Mouse (Mus musculus) midbrain, postnatal 0 days (tissue): ENCODE data around the gene Hivep3. TPM values are rescaled to one million over a fixed set of nuclear protein-coding genes. Genes with fewer than 3 reads are reported as not detected.

ENCODE experiments used
- ATAC-seq: fragments of 200-750 bp; cut with Nextera tagmentation; 2 replicates; pipeline ENCODE4 v1.8.0; 2017; ENCODE audit warnings: moderate number of reproducible peaks, mild to moderate bottlenecking, moderate TSS enrichment, moderate library complexity; ENCODE audit not compliant: low FRiP score
- DNase-seq: peaks from one replicate; pipeline ENCODE4 v3.0.0-alpha.2; 2015; ENCODE audit warnings: low spot score
- H3K27ac ChIP-seq: fragments of 300-500 bp; sonication (generic); 2 replicates; pipeline ENCODE4 v1.5.1; 2014; ENCODE audit warnings: low read depth, mild to moderate bottlenecking, low read length, mixed read lengths
- H3K27me3 ChIP-seq: fragments of 300-500 bp; sonication (generic); 2 replicates; pipeline ENCODE4 v1.6.1; 2014; ENCODE audit warnings: low read length, control low read depth, mixed read lengths; ENCODE audit not compliant: insufficient read depth
- H3K36me3 ChIP-seq: fragments of 300-500 bp; sonication (generic); 2 replicates; pipeline ENCODE4 v1.6.1; 2014; ENCODE audit warnings: low read length, control low read depth, mixed read lengths; ENCODE audit not compliant: insufficient read depth
- H3K4me1 ChIP-seq: fragments of 300-500 bp; sonication (generic); 2 replicates; pipeline ENCODE4 v1.6.1; 2014; ENCODE audit warnings: mild to moderate bottlenecking, control low read depth, antibody characterized with exemption, low read length, mixed read lengths; ENCODE audit not compliant: insufficient read depth
- H3K4me2 ChIP-seq: fragments of 300-500 bp; sonication (generic); 2 replicates; pipeline ENCODE4 v1.6.1; 2014; ENCODE audit warnings: low read depth, mild to moderate bottlenecking, low read length, mixed read lengths; ENCODE audit not compliant: poor library complexity, severe bottlenecking
- H3K4me3 ChIP-seq: fragments of 300-500 bp; sonication (generic); 2 replicates; pipeline ENCODE4 v1.5.1; 2014; ENCODE audit warnings: low read depth, mild to moderate bottlenecking, low read length, moderate library complexity
- H3K9ac ChIP-seq: fragments of 300-500 bp; sonication (generic); replicated peaks from 2 replicates; pipeline ENCODE4 v1.6.1; 2014; ENCODE audit warnings: mild to moderate bottlenecking, low read length, moderate library complexity, mixed read lengths; ENCODE audit not compliant: poor library complexity, severe bottlenecking
- H3K9me3 ChIP-seq: fragments of 300-500 bp; sonication (generic); 2 replicates; pipeline ENCODE4 v1.6.1; 2016; ENCODE audit warnings: low read length, control low read depth
- CTCF ChIP-seq: IDR thresholded peaks from 2 replicates; pipeline ENCODE4 v1.5.1; 2016; ENCODE audit warnings: antibody characterized with exemption, mild to moderate bottlenecking
- WGBS: fragments of 180-500 bp; shearing (Covaris S2); extraction: QIAGEN DNeasy Blood & Tissue Kit; methylation state at CpG from one replicate; pipeline ENCODE4 v1.1.7; 2014; 5-methylcytosine and 5-hydroxymethylcytosine counted together
- polyA plus RNA-seq: library from polyadenylated mRNA; unstranded; fragments of >200 nt; fragmentation: Nextera tagmentation; extraction: Ambion mirVana; gene quantifications from 2 replicates; pipeline ENCODE4 v1.2.1, GENCODE M21; 2015
- total RNA-seq: library from RNA; depleted of rRNA; stranded (reverse); fragments of >200 nt; gene quantifications from 2 replicates; pipeline ENCODE4 v1.2.3, GENCODE M21; 2014

The Hivep3 gene
- total and polyA plus RNA-seq, 2 experiments from 2014 or later = 16.5 to 18.3 TPM

- no peaks in the 10 kb centered on the region for H3K36me3 ChIP-seq
- H3K9me3 ChIP-seq = 0 out of 2 replicates have a peak, but pooled peaks cover 6% of the 10 kb centered on the region
- no peak for TF ChIP-seq CTCF
- ATAC-seq (no peak), DNase-seq (no peak)
- no peaks in the 10 kb centered on the region for H3K27me3 ChIP-seq
- no peaks in the 10 kb centered on the region for H3K4me1 ChIP-seq
- 90% methylated on average over 6 of the region's 6 CpGs for WGBS
- no peak overlapping the region for H3K9ac ChIP-seq
- H3K27ac ChIP-seq = no peak overlapping the region
- no peak overlapping the region for H3K4me2 ChIP-seq
- H3K4me3 ChIP-seq = no peak overlapping the region
Observed at GRCm38 (mm10) chr4:119750681-119751211, 17.2 kb downstream of the Hivep3 start.

- Histone ChIP-seq H3K4me1 (no peaks in the 10 kb centered on the region), H3K4me3 (no peak overlapping the region), H3K36me3 (no peaks in the 10 kb centered on the region), H3K4me2 (no peak overlapping the region), H3K27me3 (no peaks in the 10 kb centered on the region), H3K9me3 (0 out of 2 replicates have a peak, but pooled peaks cover 6% of the 10 kb centered on the region), H3K27ac (no peak overlapping the region), H3K9ac (no peak overlapping the region)
- ATAC-seq = no peak
- 70% methylated on average over 2 of the region's 2 CpGs for WGBS
- DNase-seq = no peak
- no peak for TF ChIP-seq CTCF
Observed at GRCm38 (mm10) chr4:119751408-119752006, 17.9 kb downstream of the Hivep3 start.

- Histone ChIP-seq H3K4me3 (no peak overlapping the region), H3K27ac (no peak overlapping the region), H3K9me3 (no peaks in the 10 kb centered on the region), H3K4me1 (no peaks in the 10 kb centered on the region), H3K4me2 (no peak overlapping the region), H3K27me3 (no peaks in the 10 kb centered on the region), H3K9ac (no peak overlapping the region), H3K36me3 (no peaks in the 10 kb centered on the region)
- no peak for DNase-seq
- no peak for ATAC-seq
- WGBS = 85% methylated on average over 4 of the region's 4 CpGs
- TF ChIP-seq CTCF = no peak
Observed at GRCm38 (mm10) chr4:119759574-119760233, 26.1 kb downstream of the Hivep3 start.

- no peak overlapping the region for H3K4me3 ChIP-seq
- no peak overlapping the region for H3K27ac ChIP-seq
- H3K27me3 ChIP-seq = no peaks in the 10 kb centered on the region
- WGBS = 82% methylated on average over 7 of the region's 7 CpGs
- no peak for ATAC-seq
- no peaks in the 10 kb centered on the region for H3K36me3 ChIP-seq
- no peaks in the 10 kb centered on the region for H3K4me1 ChIP-seq
- H3K4me2 ChIP-seq = no peak overlapping the region
- peak; percentile 37; the same call in 1 of the 2 replicates for TF ChIP-seq CTCF
- no peak overlapping the region for H3K9ac ChIP-seq
- DNase-seq = no peak
- no peaks in the 10 kb centered on the region for H3K9me3 ChIP-seq
Observed at GRCm38 (mm10) chr4:119760820-119761219, 27.2 kb downstream of the Hivep3 start.

GRCm38 (mm10) chr4:119761459-119762121 is 28.0 kb downstream of the Hivep3 start:
- 75% methylated on average over 9 of the region's 9 CpGs for WGBS
- H3K27ac ChIP-seq = no peak overlapping the region; the same call in 1 of the 2 replicates
- TF ChIP-seq CTCF = no peak
- H3K4me1 ChIP-seq = no peaks in the 10 kb centered on the region
- H3K9me3 ChIP-seq = no peaks in the 10 kb centered on the region
- ATAC-seq (no peak), DNase-seq (no peak)
- H3K4me3 ChIP-seq = no peak overlapping the region
- no peak overlapping the region for H3K9ac ChIP-seq
- no peaks in the 10 kb centered on the region for H3K36me3 ChIP-seq
- no peak overlapping the region for H3K4me2 ChIP-seq
- no peaks in the 10 kb centered on the region for H3K27me3 ChIP-seq

- no peak overlapping the region for H3K4me2 ChIP-seq
- no peaks in the 10 kb centered on the region for H3K27me3 ChIP-seq
- no peak overlapping the region for H3K9ac ChIP-seq
- H3K36me3 ChIP-seq = no peaks in the 10 kb centered on the region
- no peaks in the 10 kb centered on the region for H3K4me1 ChIP-seq
- WGBS = 86% methylated on average over 2 of the region's 2 CpGs
- H3K4me3 ChIP-seq = no peak overlapping the region
- TF ChIP-seq CTCF = no peak
- H3K9me3 ChIP-seq = no peaks in the 10 kb centered on the region
- DNase-seq = no peak
- ATAC-seq = no peak
- no peak overlapping the region for H3K27ac ChIP-seq
Observed at GRCm38 (mm10) chr4:119762171-119762570, 28.6 kb downstream of the Hivep3 start.
